Mouse (Mus musculus) forebrain, embryonic 14.5 days (tissue): Measurements from ENCODE around the gene Pomp. TPM values are rescaled to one million over a fixed set of nuclear protein-coding genes. Genes with fewer than 3 reads are reported as not detected.

ENCODE experiments used
- ATAC-seq: fragments of 200-750 bp; cut with Nextera tagmentation; 2 replicates; pipeline ENCODE4 v1.8.0; 2017; ENCODE audit warnings: mild to moderate bottlenecking, moderate library complexity
- DNase-seq: peaks from one replicate; pipeline ENCODE4 v3.0.0-alpha.2; 2015; ENCODE audit warnings: low spot score
- H3K27ac ChIP-seq: fragments of 300-500 bp; sonication (generic); 2 replicates; pipeline ENCODE4 v1.5.1; 2014; ENCODE audit warnings: low read depth, mild to moderate bottlenecking, control low read depth, low read length, moderate library complexity
- H3K27me3 ChIP-seq: fragments of 300-500 bp; sonication (generic); replicated peaks from 2 replicates; pipeline ENCODE4 v1.6.1; 2014; ENCODE audit warnings: low read length, control low read depth, mixed read lengths; ENCODE audit not compliant: control insufficient read depth, insufficient read depth
- H3K36me3 ChIP-seq: fragments of 300-500 bp; sonication (generic); 2 replicates; pipeline ENCODE4 v1.6.1; 2014; ENCODE audit warnings: low read length, control low read depth; ENCODE audit not compliant: control insufficient read depth, insufficient read depth
- H3K4me1 ChIP-seq: fragments of 300-500 bp; sonication (generic); 2 replicates; pipeline ENCODE4 v1.6.1; 2014; ENCODE audit warnings: antibody characterized with exemption, low read length, control low read depth; ENCODE audit not compliant: control insufficient read depth, insufficient read depth
- H3K4me2 ChIP-seq: fragments of 300-500 bp; sonication (generic); 2 replicates; pipeline ENCODE4 v1.6.1; 2014; ENCODE audit warnings: mild to moderate bottlenecking, control low read depth, low read length
- H3K4me3 ChIP-seq: fragments of 300-500 bp; sonication (generic); 2 replicates; pipeline ENCODE4 v1.5.1; 2014; ENCODE audit warnings: low read depth, low read length, control low read depth
- H3K9ac ChIP-seq: fragments of 300-500 bp; sonication (generic); 2 replicates; pipeline ENCODE4 v1.6.1; 2014; ENCODE audit warnings: mild to moderate bottlenecking, low read length, control low read depth, moderate library complexity
- H3K9me3 ChIP-seq: fragments of 300-500 bp; sonication (generic); replicated peaks from 2 replicates; pipeline ENCODE4 v1.6.1; 2016; ENCODE audit warnings: low read length, control low read depth, mixed read lengths; ENCODE audit not compliant: control insufficient read depth
- WGBS: fragments of 180-500 bp; shearing (Covaris S2); extraction: QIAGEN DNeasy Blood & Tissue Kit; methylation state at CpG from one replicate; pipeline ENCODE4 v1.1.7; 2014; 5-methylcytosine and 5-hydroxymethylcytosine counted together
- polyA plus RNA-seq: library from polyadenylated mRNA; unstranded; fragments of >200 nt; fragmentation: Nextera tagmentation; extraction: Ambion mirVana; gene quantifications from 2 replicates; pipeline ENCODE4 v1.2.1, GENCODE M21; 2014

Pomp gene
- polyA plus RNA-seq, 1 experiment from 2014 or later: 580 TPM

GRCm38 (mm10) chr5:147874491-147875065, 14.3 kb downstream of the Pomp start:
- WGBS: 96% methylated on average over 18 of the region's 18 CpGs

GRCm38 (mm10) chr5:147875210-147875609, 14.9 kb downstream of the Pomp start:
- no peaks in the 10 kb centered on the region for H3K4me1 ChIP-seq
- no peak overlapping the region for H3K27ac ChIP-seq
- no peak overlapping the region for H3K4me3 ChIP-seq
- no peaks in the 10 kb centered on the region for H3K9me3 ChIP-seq
- no peak overlapping the region for H3K4me2 ChIP-seq
- DNase-seq (no peak), ATAC-seq (no peak)
- no peaks in the 10 kb centered on the region for H3K27me3 ChIP-seq
- WGBS: 97% methylated on average over 8 of the region's 8 CpGs
- H3K9ac ChIP-seq: no peak overlapping the region
- peaks cover 87% of the 10 kb centered on the region for H3K36me3 ChIP-seq

More at GRCm38 (mm10) chr5:147874491-147875065, 14.3 kb downstream of the Pomp start:
- Histone ChIP-seq H3K9me3 (no peaks in the 10 kb centered on the region), H3K36me3 (peaks cover 87% of the 10 kb centered on the region), H3K27ac (no peak overlapping the region), H3K4me1 (no peaks in the 10 kb centered on the region), H3K9ac (no peak overlapping the region), H3K4me2 (no peak overlapping the region), H3K4me3 (no peak overlapping the region), H3K27me3 (no peaks in the 10 kb centered on the region)
- no peak for DNase-seq
- ATAC-seq: no peak

GRCm38 (mm10) chr5:147877520-147877919, 17.3 kb downstream of the Pomp start:
- WGBS: 80% methylated on average over 6 of the region's 6 CpGs
- H3K9me3 ChIP-seq: no peaks in the 10 kb centered on the region
- no peaks in the 10 kb centered on the region for H3K27me3 ChIP-seq
- H3K4me3 ChIP-seq: no peak overlapping the region
- DNase-seq: peak; percentile 5
- H3K4me1 ChIP-seq: no peaks in the 10 kb centered on the region
- H3K4me2 ChIP-seq: no peak overlapping the region
- no peak overlapping the region for H3K27ac ChIP-seq
- no peak for ATAC-seq
- H3K36me3 ChIP-seq: peaks cover 71% of the 10 kb centered on the region
- no peak overlapping the region for H3K9ac ChIP-seq

GRCm38 (mm10) chr5:147879971-147880682, 19.9 kb downstream of the Pomp start:
- H3K27me3 ChIP-seq: no peaks in the 10 kb centered on the region
- no peak overlapping the region for H3K4me3 ChIP-seq
- no peak overlapping the region for H3K9ac ChIP-seq
- H3K4me2 ChIP-seq: no peak overlapping the region
- WGBS: 95% methylated on average over 17 of the region's 17 CpGs
- H3K36me3 ChIP-seq: peaks cover 54% of the 10 kb centered on the region
- ATAC-seq (no peak), DNase-seq (no peak)
- H3K4me1 ChIP-seq: no peaks in the 10 kb centered on the region
- H3K9me3 ChIP-seq: no peaks in the 10 kb centered on the region
- no peak overlapping the region for H3K27ac ChIP-seq

- no peak for ATAC-seq
- H3K27me3 ChIP-seq: no peaks in the 10 kb centered on the region
- H3K4me3 ChIP-seq: no peak overlapping the region
- H3K36me3 ChIP-seq: peaks cover 24% of the 10 kb centered on the region
- H3K9ac ChIP-seq: no peak overlapping the region
- DNase-seq: no peak
- no peak overlapping the region for H3K27ac ChIP-seq
- H3K9me3 ChIP-seq: no peaks in the 10 kb centered on the region
- no peaks in the 10 kb centered on the region for H3K4me1 ChIP-seq
- 96% methylated on average over 6 of the region's 6 CpGs for WGBS
- no peak overlapping the region for H3K4me2 ChIP-seq
Observed at GRCm38 (mm10) chr5:147883581-147883980, 23.3 kb downstream of the Pomp start.

GRCm38 (mm10) chr5:147888313-147889297, 28.3 kb downstream of the Pomp start:
- Histone ChIP-seq H3K4me1 (no peaks in the 10 kb centered on the region; the same call in 1 of the 2 replicates), H3K9ac (no peak overlapping the region), H3K27me3 (0 out of 2 replicates have a peak, but pooled peaks cover 10% of the 10 kb centered on the region), H3K36me3 (0 out of 2 replicates have a peak, but pooled peaks cover 6% of the 10 kb centered on the region), H3K27ac (no peak overlapping the region), H3K4me2 (no peak overlapping the region), H3K9me3 (no peaks in the 10 kb centered on the region), H3K4me3 (no peak overlapping the region)
- 92% methylated on average over 10 of the region's 12 CpGs for WGBS
- DNase-seq: no peak
- no peak for ATAC-seq

- Histone ChIP-seq H3K4me2 (no peak overlapping the region), H3K9me3 (no peaks in the 10 kb centered on the region), H3K27me3 (peaks cover 14% of the 10 kb centered on the region; the same call in 1 of the 2 replicates), H3K9ac (no peak overlapping the region), H3K4me3 (no peak overlapping the region), H3K36me3 (no peaks in the 10 kb centered on the region), H3K4me1 (peaks cover 6% of the 10 kb centered on the region; the same call in 1 of the 2 replicates), H3K27ac (no peak overlapping the region)
- 30% methylated on average over 6 of the region's 6 CpGs for WGBS
- ATAC-seq (no peak), DNase-seq (no peak)
Observed at GRCm38 (mm10) chr5:147892735-147893134, 32.5 kb downstream of the Pomp start.

GRCm38 (mm10) chr5:147893143-147893542, 32.9 kb downstream of the Pomp start:
- Histone ChIP-seq H3K4me3 (no peak overlapping the region), H3K9me3 (no peaks in the 10 kb centered on the region), H3K9ac (no peak overlapping the region), H3K4me1 (peaks cover 6% of the 10 kb centered on the region; the same call in 1 of the 2 replicates), H3K27me3 (peaks cover 14% of the 10 kb centered on the region; the same call in 1 of the 2 replicates), H3K27ac (no peak overlapping the region), H3K4me2 (peak overlapping the region; percentile 94; the same call in 1 of the 2 replicates), H3K36me3 (no peaks in the 10 kb centered on the region)
- DNase-seq: peak; percentile 10
- 15% methylated on average over 9 of the region's 9 CpGs for WGBS
- ATAC-seq: no peak
